Mouse (Mus musculus) gastrocnemius, postnatal 10 days (tissue): ENCODE data around the gene Cfap46. TPM values are rescaled to one million over a fixed set of nuclear protein-coding genes. Genes with fewer than 3 reads are reported as not detected.
A peak's percentile ranks its signal among the peaks of the same experiment; 100 is the strongest.

ENCODE experiments used
- DNase-seq: peaks from one replicate; pipeline ENCODE4 v3.0.0; 2021; ENCODE audit warnings: mixed read lengths
- total RNA-seq, 2 experiments: library from RNA; stranded (reverse); gene quantifications; 2 replicates each; pipeline ENCODE4 v1.2.3; 2021

The Cfap46 gene
- total RNA-seq, 2 experiments from 2014 or later, result 0.09 TPM; not detected in 1

- DNase-seq, result peak; percentile 13
These were observed 102.5 kb downstream of the Cfap46 start for GRCm38 (mm10) chr7:139580851-139581775.

GRCm38 (mm10) chr7:139579261-139579905, 104.2 kb downstream of the Cfap46 start:
- no peak for DNase-seq

DNA sequence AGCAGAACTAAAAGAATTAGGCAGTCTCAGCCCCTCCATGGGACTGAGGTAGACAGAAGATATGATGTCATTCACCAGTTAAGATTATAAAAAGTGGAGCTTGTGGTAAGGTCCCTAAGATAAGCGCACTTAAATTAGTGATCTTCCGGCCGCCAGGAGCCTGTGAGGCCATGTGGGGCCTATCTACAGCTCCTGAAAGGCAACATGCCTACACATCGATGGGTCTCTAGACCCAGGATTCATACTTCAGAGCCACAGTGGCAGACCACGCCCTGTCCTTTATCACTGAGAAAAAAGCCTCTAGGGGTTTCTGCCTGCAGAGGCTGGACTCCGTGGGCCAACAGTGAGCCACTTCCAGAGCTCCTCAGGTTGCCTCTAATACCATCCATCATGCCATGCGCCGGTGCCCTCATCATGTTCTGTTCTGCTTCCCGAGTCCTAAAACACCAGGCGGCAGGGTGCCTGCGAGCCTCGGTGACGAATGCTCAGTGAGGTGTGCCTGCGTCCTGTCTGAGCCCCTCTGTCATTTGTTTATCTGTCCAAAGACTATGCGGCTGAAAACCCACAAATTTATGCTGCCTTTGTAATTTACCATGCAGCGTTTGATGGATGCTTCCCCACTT, 107.4 kb downstream of the Cfap46 start:
- DNase-seq, result no peak

GRCm38 (mm10) chr7:139572665-139573064, 111.0 kb downstream of the Cfap46 start:
- DNase-seq, result no peak

GRCm38 (mm10) chr7:139570788-139571187, 112.8 kb downstream of the Cfap46 start:
- DNase-seq, result no peak

GRCm38 (mm10) chr7:139566533-139566932, 117.1 kb downstream of the Cfap46 start:
- DNase-seq, result no peak

DNA sequence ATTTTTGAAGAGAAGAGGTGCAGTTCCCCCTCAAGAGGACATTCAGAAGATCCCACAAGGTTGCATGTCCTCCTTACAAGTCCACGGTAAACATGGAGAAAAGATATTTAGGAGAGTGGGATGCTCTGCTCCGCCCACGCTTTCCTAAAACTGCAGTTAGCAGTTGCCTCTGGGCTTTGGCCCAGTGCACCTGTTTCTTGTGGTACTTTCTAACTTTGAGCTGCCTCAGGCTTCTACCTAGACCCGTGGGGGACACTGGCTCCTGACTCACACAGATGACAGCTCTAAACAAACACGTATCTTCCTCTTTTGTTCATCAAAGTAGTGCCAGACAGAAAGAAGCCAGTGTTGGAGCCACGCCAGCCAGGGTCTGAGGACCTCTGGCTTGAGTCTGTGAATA, 117.6 kb downstream of the Cfap46 start:
- DNase-seq, result no peak

GRCm38 (mm10) chr7:139564161-139564560, 119.5 kb downstream of the Cfap46 start:
- DNase-seq, result no peak

DNA sequence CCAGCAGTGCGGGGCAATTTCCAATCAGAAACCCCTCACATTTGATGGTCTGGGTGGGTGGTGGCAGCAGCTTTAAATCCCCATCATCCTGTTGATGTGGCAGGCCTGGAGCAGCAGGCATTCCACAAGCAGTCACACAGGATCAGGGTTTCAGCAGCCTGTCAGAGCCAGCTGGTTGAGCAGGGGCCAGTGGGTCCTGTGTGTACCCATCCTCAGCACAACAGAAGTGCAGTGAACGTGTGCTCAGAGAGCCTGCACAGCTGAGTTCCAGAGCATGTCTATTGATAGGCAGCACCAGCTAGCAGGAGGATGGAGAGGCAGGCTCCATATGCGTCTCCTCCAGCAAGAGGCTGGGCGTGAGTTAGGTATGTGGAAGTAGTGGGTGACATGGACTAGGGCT, 120.2 kb downstream of the Cfap46 start:
- no peak for DNase-seq

DNA sequence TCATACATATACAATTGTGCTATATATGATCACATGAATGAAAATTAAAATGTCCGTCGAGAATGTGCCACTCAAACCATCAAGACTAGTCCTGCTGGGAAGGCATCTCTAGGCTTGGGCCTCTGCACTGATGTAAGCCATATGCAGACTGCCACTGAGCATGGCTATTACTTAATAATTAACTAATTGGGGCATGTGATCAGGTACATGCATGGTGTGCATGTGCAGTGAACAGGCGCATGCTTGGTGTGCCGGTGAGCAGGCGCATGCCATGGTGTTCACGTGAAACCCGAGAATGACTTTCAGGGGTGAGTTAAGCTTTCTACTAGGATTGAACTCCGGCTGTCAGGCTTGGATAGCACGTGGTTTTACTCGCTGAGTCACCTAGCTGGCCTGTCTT, 124.0 kb downstream of the Cfap46 start:
- DNase-seq, result no peak

- no peak for DNase-seq
These were observed 126.7 kb downstream of the Cfap46 start for GRCm38 (mm10) chr7:139556746-139557526.

DNA sequence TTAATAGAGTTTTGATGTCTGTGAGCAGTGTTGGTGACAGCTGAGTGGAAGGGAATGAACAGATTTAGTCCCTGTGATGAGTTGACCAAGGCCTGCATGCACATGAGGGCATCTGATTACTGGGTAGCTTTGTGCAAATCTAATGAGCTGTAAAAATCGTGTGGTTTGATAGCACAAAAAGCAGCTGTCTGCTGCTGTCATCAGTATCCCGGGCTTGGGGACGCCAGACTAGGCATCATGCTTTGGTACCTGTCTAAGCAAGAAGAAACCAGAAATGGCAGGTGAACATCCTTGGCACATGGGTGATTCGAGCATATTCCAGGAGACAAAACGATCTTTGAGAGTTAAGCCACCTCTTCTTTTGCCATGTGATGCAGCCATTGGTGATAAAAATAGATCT, 127.3 kb downstream of the Cfap46 start:
- no peak for DNase-seq

GRCm38 (mm10) chr7:139551519-139551918, 132.1 kb downstream of the Cfap46 start:
- no peak for DNase-seq

Other genes starting within 250 kb of the Cfap46 start
- gene Nkx6-2, start 101.0 kb downstream of the Cfap46 start, total RNA-seq, result not detected
- under 1 TPM; 0.20 to 0.26 TPM for gene Adgra1, start 150.4 kb upstream of the Cfap46 start, total RNA-seq
- gene Kndc1, start 210.9 kb upstream of the Cfap46 start, total RNA-seq, result under 1 TPM; 0.27 to 0.40 TPM